Mouse (Mus musculus) stomach, postnatal 0 days (tissue): Measurements from ENCODE around the gene Gramd1a.

ENCODE experiments used
- CTCF ChIP-seq: IDR thresholded peaks from 2 replicates; pipeline ENCODE4 v1.5.1; 2016; ENCODE audit warnings: antibody characterized with exemption, low read depth, mild to moderate bottlenecking, moderate library complexity
- EP300 ChIP-seq: optimal IDR thresholded peaks from 2 replicates; pipeline ENCODE3; 2016; ENCODE audit warnings: antibody characterized with exemption

DNA sequence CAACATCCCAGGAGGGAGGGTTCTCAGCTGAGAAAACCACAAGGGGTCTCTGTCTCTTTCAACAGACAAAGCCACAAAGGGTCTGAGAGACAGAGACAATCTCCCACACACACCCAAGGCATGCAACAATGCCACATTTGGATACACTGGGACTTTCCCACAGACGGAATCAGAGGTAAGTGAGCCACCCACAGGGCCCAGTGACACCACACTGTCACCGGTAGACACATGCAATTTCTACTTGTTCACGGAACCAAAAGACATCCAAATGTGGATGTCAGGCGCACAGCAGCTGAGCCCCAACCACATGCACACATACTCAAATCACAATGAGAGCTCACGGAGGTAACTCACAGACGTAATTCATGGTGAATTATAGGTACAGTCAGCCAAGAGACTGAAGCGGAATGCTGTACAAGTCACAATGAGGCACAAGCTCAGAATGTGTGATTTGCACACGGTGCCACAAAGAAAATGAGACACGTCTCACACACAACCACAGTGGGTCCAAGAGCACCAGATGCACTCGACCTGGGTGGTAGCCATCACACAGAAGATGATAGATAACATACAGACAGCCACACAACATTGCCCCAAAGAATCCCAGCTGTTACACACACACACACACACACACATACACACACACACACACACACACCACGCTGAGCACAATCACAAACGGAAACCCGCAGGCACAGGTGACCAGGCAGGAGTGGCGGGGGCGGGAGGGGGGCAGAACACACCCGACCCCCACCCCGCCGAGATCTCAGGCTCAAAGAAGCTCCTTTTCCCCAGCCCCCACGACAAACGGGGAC lies 5.7 kb downstream of the Gramd1a start:
- no peak for TF ChIP-seq EP300
- TF ChIP-seq CTCF = no peak; the same call in 1 of the 2 replicates
